Mouse (Mus musculus) thymus, adult 2 months (tissue): Measurements from ENCODE around the gene Tescl. TPM values are rescaled to one million over a fixed set of nuclear protein-coding genes. Genes with fewer than 3 reads are reported as not detected.

Source experiments
- DNase-seq: peaks from one replicate; pipeline ENCODE4 v3.0.0; 2021
- H3K27ac ChIP-seq: fragments of 200-500 bp; 2 replicates; pipeline ENCODE4 v1.5.1; 2012; ENCODE audit warnings: low read length, control low read depth; ENCODE audit not compliant: control insufficient read depth, insufficient read depth
- H3K27me3 ChIP-seq: fragments of 200-500 bp; 2 replicates; pipeline ENCODE4 v1.6.1; 2012; ENCODE audit warnings: mild to moderate bottlenecking, low read length, moderate library complexity, mixed read lengths; ENCODE audit not compliant: control insufficient read depth, insufficient read depth
- H3K36me3 ChIP-seq: fragments of 200-500 bp; 2 replicates; pipeline ENCODE4 v1.6.1; 2012; ENCODE audit warnings: mild to moderate bottlenecking, low read length, moderate library complexity; ENCODE audit not compliant: control insufficient read depth, insufficient read depth
- H3K4me1 ChIP-seq: fragments of 200-500 bp; replicated peaks from 2 replicates; pipeline ENCODE4 v1.6.1; 2012; ENCODE audit warnings: low read length; ENCODE audit not compliant: control insufficient read depth, insufficient read depth
- H3K4me3 ChIP-seq: fragments of 200-500 bp; 2 replicates; pipeline ENCODE4 v1.5.1; 2012; ENCODE audit warnings: mild to moderate bottlenecking, low read length, control low read depth, moderate library complexity; ENCODE audit not compliant: control insufficient read depth, insufficient read depth
- CTCF ChIP-seq: fragments of 200-500 bp; IDR thresholded peaks from 2 replicates; pipeline ENCODE4 v1.5.1; 2012; ENCODE audit warnings: mild to moderate bottlenecking, control low read depth, low read length, moderate library complexity, borderline replicate concordance; ENCODE audit not compliant: control insufficient read depth, poor library complexity, insufficient read depth; ENCODE audit errors: extremely low read depth
- POLR2A ChIP-seq: fragments of 200-500 bp; IDR thresholded peaks from 2 replicates; pipeline ENCODE4 v1.6.1; 2012; ENCODE audit warnings: mild to moderate bottlenecking, low read length, control low read depth, moderate library complexity; ENCODE audit not compliant: control insufficient read depth, poor library complexity, insufficient read depth; ENCODE audit errors: extremely low read depth
- WGBS: fragments of 180-500 bp; shearing (Covaris S2); methylation state at CpG from one replicate; pipeline ENCODE4 v1.1.7; 2018; 5-methylcytosine and 5-hydroxymethylcytosine counted together
- polyA plus RNA-seq: library from polyadenylated mRNA; depleted of rRNA; stranded (reverse); fragments of >200 nt; gene quantifications from 2 replicates; pipeline ENCODE4 v1.2.3, GENCODE M21; 2012

Gene Tescl
- polyA plus RNA-seq, 1 experiment = 0.12 TPM

DNA sequence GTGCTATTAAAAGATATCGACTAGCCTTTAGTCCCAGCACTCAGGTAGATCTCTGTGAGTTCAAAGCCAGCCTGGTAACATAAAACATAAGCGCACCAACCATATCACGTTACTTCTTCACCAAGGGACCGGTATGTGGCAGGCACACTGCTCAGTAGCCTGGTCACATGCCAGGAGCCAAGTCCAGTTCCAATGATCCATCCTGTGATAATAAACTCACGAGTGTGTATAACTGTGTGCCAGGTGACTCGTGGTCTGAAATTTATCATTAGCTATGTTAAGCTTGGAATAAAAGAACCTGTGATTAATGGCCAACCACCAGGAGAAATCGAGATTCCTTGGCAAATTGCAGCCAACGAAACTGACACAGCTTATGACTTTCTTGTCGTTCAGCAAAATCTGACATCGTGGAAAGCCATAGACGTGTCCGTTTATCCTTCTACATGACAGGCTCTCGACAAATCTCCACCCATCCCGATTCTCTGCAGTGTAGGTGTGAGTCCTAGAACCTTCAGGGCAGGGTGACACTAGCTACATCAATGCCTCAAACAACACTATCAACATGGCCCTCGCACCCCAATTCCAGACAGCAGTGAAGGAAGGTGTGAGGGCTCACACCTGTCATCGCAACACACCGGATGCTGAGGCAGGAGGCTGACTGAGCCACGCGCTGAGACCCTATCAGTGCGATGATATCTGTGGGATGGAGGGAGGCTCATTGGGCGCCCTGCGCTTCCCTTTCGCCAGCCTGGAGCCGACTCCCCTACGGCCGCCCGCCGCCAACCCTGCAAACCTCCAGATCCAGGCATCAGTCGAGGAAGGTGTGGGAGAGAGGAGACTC is 17.8 kb downstream of the Tescl start:
- DNase-seq = no peak
- Histone ChIP-seq H3K4me3 (peak overlapping the region; percentile 63), H3K27ac (peak overlapping the region; percentile 1; the same call in 1 of the 2 replicates), H3K36me3 (no peaks in the 10 kb centered on the region), H3K4me1 (peaks cover 5% of the 10 kb centered on the region), H3K27me3 (no peaks in the 10 kb centered on the region)
- TF ChIP-seq CTCF = no peak
- TF ChIP-seq POLR2A = no peak
- 35% methylated on average over 29 of the region's 29 CpGs for WGBS

DNA sequence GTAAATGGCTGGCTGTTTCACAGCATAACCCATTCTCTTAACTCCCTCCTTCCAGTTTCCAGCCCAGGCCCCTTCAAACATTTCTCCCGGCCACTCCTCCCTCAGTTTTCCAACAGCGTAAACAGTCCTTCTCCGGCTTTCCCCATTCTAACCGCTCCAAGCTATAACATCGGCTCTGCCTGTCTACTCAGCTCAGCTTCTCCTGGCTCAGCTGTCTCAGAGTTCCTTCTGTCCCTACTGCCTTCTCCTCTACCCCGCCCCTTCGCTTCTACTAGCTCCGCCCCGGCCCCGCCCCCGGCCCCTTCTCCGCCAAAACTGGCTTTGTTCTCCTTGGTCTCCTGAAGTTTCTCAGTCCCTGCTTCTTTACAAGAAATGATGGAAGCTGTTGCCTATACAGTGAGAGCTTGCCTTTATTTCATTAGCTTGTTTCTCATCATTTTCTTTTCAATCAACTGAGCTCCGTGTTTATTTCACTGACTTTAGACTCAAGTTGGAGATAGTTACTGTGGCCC is 32.9 kb downstream of the Tescl start, which contains the start of gene Zfp61:
TSS of gene Zfp61 (minus strand) at position 462 of the 512 bp plus-strand sequence.
- Histone ChIP-seq H3K27me3 (no peaks in the 10 kb centered on the region), H3K4me1 (peaks cover 9% of the 10 kb centered on the region), H3K27ac (no peak within 1 kb of the TSS), H3K36me3 (peaks cover 2% of the 10 kb centered on the region; the same call in 1 of the 2 replicates), H3K4me3 (no peak within 1 kb of the TSS)
- peak; percentile 33 for DNase-seq
- TF ChIP-seq POLR2A (no peak), CTCF (no peak)
- WGBS = 8% methylated on average over 13 of the region's 13 CpGs

DNA sequence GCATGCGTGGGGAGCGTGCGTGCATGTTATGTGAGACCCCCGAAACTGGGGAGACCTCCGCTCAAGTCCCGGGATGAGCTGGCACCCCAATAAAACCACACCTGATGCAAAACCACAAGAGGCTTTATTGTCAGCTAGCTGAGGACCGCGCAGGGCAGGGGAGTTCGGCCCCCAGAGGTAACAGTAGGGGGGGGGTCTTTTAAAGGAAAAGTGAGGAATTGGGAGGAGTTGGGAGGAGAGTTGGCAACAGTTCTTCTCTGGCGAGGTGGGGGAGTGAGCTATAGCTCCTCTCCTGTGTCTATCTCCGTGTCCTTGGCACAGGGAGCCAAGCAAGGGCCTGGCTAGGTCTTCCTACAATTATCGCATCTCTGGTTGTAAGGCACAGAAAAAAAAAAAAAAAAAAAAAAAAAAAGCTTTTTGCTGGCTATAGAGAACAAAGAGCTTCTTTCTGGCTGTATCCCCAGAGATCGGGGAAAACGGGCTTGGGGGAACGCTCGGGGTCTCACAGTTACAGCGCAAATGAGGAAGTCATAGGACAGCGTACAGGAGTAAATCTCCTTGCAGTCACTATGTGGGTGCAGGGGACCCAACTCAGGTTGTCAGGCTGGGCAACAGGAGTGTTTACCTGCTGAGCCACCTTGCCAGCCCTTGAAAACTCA is 33.8 kb downstream of the Tescl start:
- no peak for DNase-seq
- peaks cover 6% of the 10 kb centered on the region; the same call in 1 of the 2 replicates for H3K36me3 ChIP-seq
- 3% methylated on average over 18 of the region's 18 CpGs for WGBS

GRCm38 (mm10) chr7:24298973-24299708 is 34.6 kb downstream of the Tescl start:
- H3K36me3 ChIP-seq = peaks cover 10% of the 10 kb centered on the region
- TF ChIP-seq POLR2A (no peak), CTCF (peak; percentile 53; the same call in 1 of the 2 replicates)

More for the DNA sequence above, 33.8 kb downstream of the Tescl start:
- Histone ChIP-seq H3K4me3 (no peak overlapping the region), H3K4me1 (peaks cover 9% of the 10 kb centered on the region), H3K27ac (no peak overlapping the region), H3K27me3 (no peaks in the 10 kb centered on the region)
- TF ChIP-seq POLR2A = no peak
- TF ChIP-seq CTCF = no peak

GRCm38 (mm10) chr7:24298635-24298972 is 35.1 kb downstream of the Tescl start:
- H3K4me3 ChIP-seq = peak overlapping the region; percentile 90
- H3K36me3 ChIP-seq = peaks cover 13% of the 10 kb centered on the region
- no peak overlapping the region for H3K27ac ChIP-seq
- no peaks in the 10 kb centered on the region for H3K27me3 ChIP-seq
- peaks cover 9% of the 10 kb centered on the region for H3K4me1 ChIP-seq
- under 1% methylated on average over 12 of the region's 12 CpGs for WGBS
- DNase-seq = peak; percentile 46
- TF ChIP-seq CTCF (no peak), POLR2A (no peak)

More at GRCm38 (mm10) chr7:24298973-24299708, 34.6 kb downstream of the Tescl start:
- H3K27me3 ChIP-seq = no peaks in the 10 kb centered on the region
- peak; percentile 75 for DNase-seq
- peak overlapping the region; percentile 27; the same call in 1 of the 2 replicates for H3K27ac ChIP-seq
- WGBS = under 1% methylated on average over 45 of the region's 47 CpGs
- H3K4me3 ChIP-seq = peak overlapping the region; percentile 90
- H3K4me1 ChIP-seq = peaks cover 9% of the 10 kb centered on the region
